Mouse (Mus musculus) brain, embryonic 14.5 days (tissue): ENCODE results near the gene Smyd2.

Experiments used
- CTCF ChIP-seq: fragments of 200-500 bp; IDR thresholded peaks from 2 replicates; pipeline ENCODE4 v1.5.1; 2012; ENCODE audit warnings: inconsistent platforms, mild to moderate bottlenecking, moderate library complexity, borderline replicate concordance; ENCODE audit not compliant: insufficient read depth, insufficient read length; ENCODE audit errors: extremely low read depth
- POLR2A ChIP-seq: fragments of 200-500 bp; IDR thresholded peaks from 2 replicates; pipeline ENCODE4 v1.6.1; 2012; ENCODE audit warnings: mild to moderate bottlenecking, inconsistent platforms, borderline replicate concordance; ENCODE audit not compliant: poor library complexity, insufficient read depth, insufficient read length, severe bottlenecking; ENCODE audit errors: extremely low read depth

DNA sequence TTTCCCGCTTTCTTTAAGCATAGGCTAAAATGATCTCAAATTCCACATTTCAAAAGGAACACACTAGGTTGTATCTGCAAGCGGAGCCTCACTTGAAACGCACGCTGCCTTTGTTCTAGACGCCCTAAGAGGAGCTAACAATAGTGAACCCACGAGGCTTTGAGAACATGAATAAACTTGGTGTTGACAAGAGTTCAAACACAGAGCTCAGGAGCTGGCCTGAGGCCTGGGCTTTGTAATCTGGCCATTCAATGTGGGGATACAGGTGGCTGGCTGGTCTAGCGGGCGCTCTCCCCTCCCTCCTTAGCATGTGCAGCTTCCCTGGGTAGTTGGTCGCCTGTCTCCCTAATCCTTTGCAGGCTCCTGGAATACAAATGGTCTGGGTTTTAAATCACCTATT lies 24.3 kb downstream of the Smyd2 start:
- TF ChIP-seq CTCF (no peak), POLR2A (no peak)
